Mouse (Mus musculus): ENCODE measurements around the gene Capn9.

The Capn9 gene

GRCm38 (mm10) chr8:124635247-124635502 lies 59.3 kb downstream of the Capn9 start:
- no peak for ATAC-seq (ENCODE audit: low TSS enrichment)

DNA sequence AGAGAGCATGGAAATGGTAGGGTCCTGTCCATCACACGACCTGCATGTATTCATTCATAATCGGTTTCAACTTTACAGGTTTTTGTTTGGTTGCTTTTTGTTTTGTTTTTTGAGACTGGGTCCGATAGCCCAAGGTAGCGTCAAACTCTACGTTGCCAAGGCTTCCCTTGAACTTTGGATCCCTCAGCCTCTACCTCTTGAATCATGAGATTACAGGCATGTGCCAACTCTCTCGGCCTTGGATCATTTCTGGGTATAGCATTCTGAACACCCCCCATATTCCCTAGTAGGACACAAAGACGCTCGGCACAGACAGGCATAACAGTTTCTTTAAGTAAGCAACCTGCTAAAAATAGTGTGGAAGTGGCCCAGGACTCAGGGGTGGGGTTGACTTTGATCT lies 65.7 kb downstream of the Capn9 start:
- no peak for ATAC-seq (ENCODE audit: low TSS enrichment)

GRCm38 (mm10) chr8:124643540-124644339 lies 67.8 kb downstream of the Capn9 start:
- ATAC-seq (ENCODE audit: low TSS enrichment): peak; percentile 89

DNA sequence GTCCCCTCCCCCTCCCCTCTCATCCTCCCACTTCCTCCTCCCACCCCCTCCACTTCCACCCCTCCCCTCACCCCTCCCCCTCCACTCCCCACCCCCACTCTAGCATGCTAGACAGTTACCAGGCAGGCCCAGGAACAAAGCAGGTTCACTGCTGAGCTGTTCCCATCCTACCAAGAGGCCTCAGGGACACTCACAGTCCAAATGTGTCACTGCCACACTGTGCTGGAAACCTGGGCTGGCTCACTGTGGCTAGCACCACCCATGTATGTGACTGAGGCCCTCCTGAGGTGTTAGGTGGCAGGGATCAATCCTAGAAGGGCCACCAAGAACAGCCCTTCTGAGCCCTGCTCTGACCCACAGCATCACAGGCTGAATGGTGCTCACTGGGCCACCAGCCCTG lies 72.4 kb downstream of the Capn9 start:
- no peak for ATAC-seq (ENCODE audit: low TSS enrichment)

DNA sequence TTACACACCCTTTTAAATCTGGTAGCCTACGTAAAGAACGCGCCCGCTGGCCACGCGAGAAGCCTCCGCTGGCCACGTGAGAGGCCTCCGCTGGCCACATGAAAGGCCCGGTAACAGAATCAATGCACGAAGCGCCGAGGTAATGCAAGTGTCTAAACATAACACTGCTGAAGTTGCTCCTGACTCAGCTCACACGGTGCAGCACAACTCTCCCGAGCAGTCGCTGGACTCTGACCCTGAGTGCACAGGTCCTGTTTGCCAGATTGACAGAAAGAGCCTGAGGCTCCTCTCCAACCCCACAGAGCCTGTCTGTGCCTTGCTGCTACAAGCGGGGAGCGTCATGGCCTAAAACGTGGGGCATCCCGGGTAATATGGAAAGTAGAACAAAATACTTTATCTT lies 75.9 kb downstream of the Capn9 start:
- ATAC-seq (ENCODE audit: low TSS enrichment): no peak

- peak; percentile 60; the same call in 1 of the 2 replicates for ATAC-seq (ENCODE audit: low TSS enrichment)
Measured at GRCm38 (mm10) chr8:124652546-124652945, 76.6 kb downstream of the Capn9 start.

DNA sequence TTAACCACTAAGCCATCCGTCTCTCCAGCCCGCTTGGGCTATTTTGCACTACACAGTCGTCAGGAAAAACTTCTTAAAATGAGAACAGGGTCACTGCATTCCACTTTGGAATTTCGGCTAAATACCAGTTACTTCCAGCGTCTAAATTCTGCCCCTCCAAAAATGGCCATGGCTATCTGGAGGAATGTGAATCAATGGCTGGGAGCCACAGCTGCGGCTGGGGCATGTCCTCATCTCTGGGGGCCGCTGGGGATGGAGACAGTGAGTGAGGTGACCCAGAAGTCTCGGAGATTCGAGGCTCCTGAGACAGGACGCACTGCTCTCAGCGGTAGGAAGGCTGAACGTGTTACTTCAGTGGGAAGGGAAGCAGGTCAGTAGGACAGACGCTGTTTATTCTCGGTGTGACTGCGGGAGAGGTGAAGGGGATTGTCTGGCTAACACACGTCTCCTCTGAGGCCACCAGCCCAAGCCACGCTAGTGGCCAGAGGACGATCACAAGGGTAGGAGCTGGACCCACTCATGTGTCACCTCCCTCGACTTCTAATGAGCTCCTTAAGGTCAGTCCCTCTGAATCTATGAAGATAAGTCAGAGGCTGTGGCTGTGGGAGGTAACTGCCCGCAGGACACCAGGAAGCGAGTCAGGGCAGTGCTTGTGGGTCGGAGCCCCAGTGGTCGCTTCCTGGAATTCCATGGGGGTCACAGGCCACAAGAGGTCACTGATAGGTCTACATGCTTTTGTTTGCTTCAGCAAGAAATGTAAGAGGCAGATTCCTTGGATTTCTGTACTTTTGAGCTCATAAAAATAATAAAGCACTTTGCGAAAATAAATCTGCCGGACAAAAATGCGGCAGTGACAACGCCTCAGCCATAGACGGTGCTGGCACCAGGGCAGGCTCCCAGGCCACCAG lies 77.9 kb downstream of the Capn9 start:
- no peak for ATAC-seq (ENCODE audit: low TSS enrichment)

- ATAC-seq (ENCODE audit: low TSS enrichment): no peak
Measured at GRCm38 (mm10) chr8:124657961-124658360, 82.0 kb downstream of the Capn9 start.

DNA sequence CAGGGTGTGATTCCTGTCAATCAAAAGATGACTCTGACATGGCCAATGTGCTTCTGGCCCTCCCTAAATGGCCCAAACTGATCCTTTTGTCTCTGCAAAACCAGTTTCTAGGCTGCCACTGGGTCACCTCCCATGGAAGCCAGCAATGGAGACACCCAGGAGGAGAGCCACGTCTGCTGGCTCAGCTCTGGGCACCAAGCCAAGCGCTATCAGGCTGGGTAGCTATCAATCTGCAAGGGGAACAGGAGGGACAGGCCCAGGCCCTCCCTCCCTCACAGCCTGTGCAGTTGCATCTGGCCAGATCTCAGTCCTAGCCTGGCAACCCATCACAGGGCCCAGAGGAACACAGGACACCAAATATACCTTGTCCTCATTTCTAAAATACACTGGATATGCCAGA lies 82.5 kb downstream of the Capn9 start:
- no peak for ATAC-seq (ENCODE audit: low TSS enrichment)

DNA sequence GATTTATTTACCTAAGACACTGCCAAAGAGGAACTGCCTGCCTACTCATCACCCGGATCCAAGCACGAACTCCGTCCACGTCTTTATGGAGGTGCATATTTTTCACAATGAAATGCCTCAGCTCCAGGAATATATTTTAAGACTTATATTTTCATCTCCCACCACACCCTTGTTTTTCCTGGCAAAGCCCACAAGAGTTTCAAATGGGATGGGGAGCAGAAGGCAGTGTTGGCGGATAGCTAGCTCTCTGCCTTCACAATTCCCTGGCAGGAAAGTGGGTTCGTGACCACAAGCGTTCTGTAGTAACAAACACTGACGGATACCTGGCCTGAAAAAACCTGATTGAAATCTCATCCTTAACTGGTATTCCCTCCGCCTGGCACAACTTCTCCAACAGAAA lies 85.9 kb downstream of the Capn9 start:
- ATAC-seq (ENCODE audit: low TSS enrichment): peak; percentile 60

GRCm38 (mm10) chr8:124662446-124663111 lies 86.7 kb downstream of the Capn9 start:
- peak; percentile 2; the same call in 1 of the 2 replicates for ATAC-seq (ENCODE audit: low TSS enrichment)

- ATAC-seq (ENCODE audit: low TSS enrichment): peak; percentile 58
Measured at GRCm38 (mm10) chr8:124663112-124663873, 87.4 kb downstream of the Capn9 start, which contains the start of gene 2310022B05Rik. 2310022B05Rik (minus strand) TSS chr8:124663369.

- no peak for ATAC-seq (ENCODE audit: low TSS enrichment)
Measured at GRCm38 (mm10) chr8:124663874-124664230, 87.9 kb downstream of the Capn9 start.

- no peak for ATAC-seq (ENCODE audit: low TSS enrichment)
Measured at GRCm38 (mm10) chr8:124664414-124664813, 88.5 kb downstream of the Capn9 start.
